8 mouse cellular contexts compared by ENCODE assay signal in the genomic region with DNA sequence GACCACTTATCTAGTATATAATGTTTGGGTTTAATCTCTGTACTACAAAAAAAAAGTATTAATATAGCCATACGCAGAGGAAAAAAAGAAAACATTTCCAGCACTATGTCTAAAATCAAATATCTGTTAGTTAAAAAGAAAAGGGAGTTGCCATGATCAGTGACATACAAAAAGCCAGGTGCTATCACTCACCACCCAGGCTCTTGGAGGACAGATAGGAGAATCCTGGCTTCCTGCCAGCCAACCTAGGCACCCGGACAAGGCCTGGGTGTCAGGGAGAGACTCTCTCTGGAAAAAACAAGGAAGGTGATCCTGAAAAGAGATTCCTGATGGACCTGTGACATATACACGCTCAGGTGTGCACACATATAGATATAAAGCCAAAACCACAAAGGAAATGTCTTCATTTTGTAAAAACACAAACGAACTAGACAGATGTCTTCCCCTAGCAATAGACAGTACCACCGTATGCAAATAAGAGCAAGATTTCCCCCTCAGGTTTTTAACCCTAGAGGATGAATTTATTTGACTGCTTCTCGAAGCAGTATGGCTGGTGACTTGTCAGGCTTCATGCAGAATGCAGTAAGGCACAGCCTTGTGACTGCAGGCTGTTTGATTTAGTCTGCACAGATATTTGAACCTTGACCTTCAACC. TPM values are rescaled to one million over a fixed set of nuclear protein-coding genes. Genes with fewer than 3 reads are reported as not detected.
A peak's percentile ranks its signal among the peaks of the same experiment; 100 is the strongest.
DNase-seq lines count a peak whose midpoint lies in the region; ATAC-seq and TF ChIP-seq lines count a peak whose summit lies in the region.

No protein-coding gene starts in this region.

- no peak overlapping the region for H3K4me3 ChIP-seq in kidney, postnatal 0 days (replicated peaks; ENCODE audit: low read depth, low read length)
- H3K4me3 ChIP-seq in embryonic facial prominence, embryonic 10.5 days = peak overlapping the region; percentile 38
- H3K4me3 ChIP-seq in intestine, embryonic 14.5 days (ENCODE audit: low read depth, low read length) = no peak overlapping the region
- peak overlapping the region; percentile 45 for H3K4me3 ChIP-seq in midbrain, embryonic 16.5 days (ENCODE audit: low read depth, low read length)

- DNase-seq in kidney, postnatal 0 days (ENCODE audit: low spot score) = no peak
- no peak for DNase-seq in kidney, postnatal 14 days
- no peak for DNase-seq in embryonic facial prominence, embryonic 10.5 days (ENCODE audit: low spot score)
- no peak for DNase-seq in intestine, embryonic 14.5 days (ENCODE audit: low spot score)
- DNase-seq in frontal cortex, postnatal 14 days (ENCODE audit: low spot score in 2 of 2) = no peak
- no peak for DNase-seq in adrenal gland, adult 2 months

- no peak overlapping the region for H3K9ac ChIP-seq in kidney, postnatal 0 days (ENCODE audit: low read depth, low read length)
- no peak overlapping the region for H3K9ac ChIP-seq in intestine, embryonic 14.5 days (ENCODE audit: low read length)
- H3K9ac ChIP-seq in midbrain, embryonic 16.5 days (ENCODE audit: low read depth, low read length) = no peak overlapping the region; the same call in 1 of the 2 replicates

- peak overlapping the region; percentile 55 for H3K4me2 ChIP-seq in kidney, postnatal 0 days (ENCODE audit: low read length)
- H3K4me2 ChIP-seq in intestine, embryonic 14.5 days (ENCODE audit: low read length) = peak overlapping the region; percentile 48
- H3K4me2 ChIP-seq in midbrain, embryonic 16.5 days (ENCODE audit: low read length) = peak overlapping the region; percentile 61

- H3K27ac ChIP-seq in kidney, postnatal 0 days = no peak overlapping the region
- H3K27ac ChIP-seq in embryonic facial prominence, embryonic 10.5 days (replicated peaks) = peak overlapping the region; percentile 72
- no peak overlapping the region for H3K27ac ChIP-seq in intestine, embryonic 14.5 days (ENCODE audit: low read depth)
- peak overlapping the region; percentile 91 for H3K27ac ChIP-seq in midbrain, embryonic 16.5 days (ENCODE audit: low read length)

- peaks cover 11% of the 10 kb centered on the region for H3K4me1 ChIP-seq in kidney, postnatal 0 days (replicated peaks; ENCODE audit: insufficient read depth, low read length)
- peaks cover 18% of the 10 kb centered on the region for H3K4me1 ChIP-seq in embryonic facial prominence, embryonic 10.5 days
- peaks cover 9% of the 10 kb centered on the region; the same call in 1 of the 2 replicates for H3K4me1 ChIP-seq in intestine, embryonic 14.5 days (replicated peaks; ENCODE audit: control insufficient read depth, insufficient read depth, low read length)
- H3K4me1 ChIP-seq in midbrain, embryonic 16.5 days (ENCODE audit: control insufficient read depth, insufficient read depth, low read length) = peaks cover 17% of the 10 kb centered on the region

- no peaks in the 10 kb centered on the region for H3K27me3 ChIP-seq in kidney, postnatal 0 days (ENCODE audit: insufficient read depth, low read length)
- no peaks in the 10 kb centered on the region for H3K27me3 ChIP-seq in embryonic facial prominence, embryonic 10.5 days (replicated peaks; ENCODE audit: low read depth, poor library complexity, severe bottlenecking)
- H3K27me3 ChIP-seq in intestine, embryonic 14.5 days (replicated peaks; ENCODE audit: control insufficient read depth, insufficient read depth, low read length) = no peaks in the 10 kb centered on the region
- H3K27me3 ChIP-seq in midbrain, embryonic 16.5 days (ENCODE audit: control insufficient read depth, insufficient read depth, low read depth, low read length) = no peaks in the 10 kb centered on the region

- no peaks in the 10 kb centered on the region for H3K36me3 ChIP-seq in kidney, postnatal 0 days (ENCODE audit: insufficient read depth, low read length)
- no peaks in the 10 kb centered on the region for H3K36me3 ChIP-seq in embryonic facial prominence, embryonic 10.5 days (replicated peaks)
- H3K36me3 ChIP-seq in intestine, embryonic 14.5 days (ENCODE audit: control insufficient read depth, insufficient read depth, low read length) = no peaks in the 10 kb centered on the region
- no peaks in the 10 kb centered on the region for H3K36me3 ChIP-seq in midbrain, embryonic 16.5 days (ENCODE audit: control insufficient read depth, insufficient read depth, low read length)

- TF ChIP-seq CTCF in kidney, postnatal 0 days (IDR thresholded peaks at IDR 0.05; ENCODE audit: low read depth) = no peak

- H3K9me3 ChIP-seq in kidney, postnatal 0 days (replicated peaks; ENCODE audit: low read length) = no peaks in the 10 kb centered on the region
- no peaks in the 10 kb centered on the region for H3K9me3 ChIP-seq in embryonic facial prominence, embryonic 10.5 days
- 0 out of 2 replicates have a peak, but pooled peaks cover 4% of the 10 kb centered on the region for H3K9me3 ChIP-seq in intestine, embryonic 14.5 days (ENCODE audit: control insufficient read depth, low read length)
- H3K9me3 ChIP-seq in midbrain, embryonic 16.5 days (replicated peaks; ENCODE audit: control insufficient read depth, low read length, poor library complexity, severe bottlenecking) = no peaks in the 10 kb centered on the region

- 48% methylated on average over 6 of the region's 6 CpGs for WGBS in kidney, postnatal 0 days
- 66% methylated on average over 6 of the region's 6 CpGs for WGBS in embryonic facial prominence, embryonic 10.5 days
- 37% methylated on average over 6 of the region's 6 CpGs for WGBS in intestine, embryonic 14.5 days
- 60% methylated on average over 6 of the region's 6 CpGs for WGBS in midbrain, embryonic 16.5 days

- ATAC-seq in kidney, postnatal 0 days (replicated peaks; ENCODE audit: low FRiP score, low read depth) = no peak; the same call in 1 of the 2 replicates
- ATAC-seq in intestine, embryonic 14.5 days (replicated peaks; ENCODE audit: low FRiP score, low TSS enrichment, low read depth) = no peak; the same call in 1 of the 2 replicates
- ATAC-seq in midbrain, embryonic 16.5 days = peak; percentile 71
- no peak for ATAC-seq in granulocyte monocyte progenitor cell, adult 5-6 weeks (replicated peaks; ENCODE audit: poor library complexity, severe bottlenecking)

RNA-seq across cellular contexts. Expression of gene Ankrd55, which starts 0.6 kb away (rescaled TPM):
- polyA plus RNA-seq in kidney, postnatal 0 days (2015; fragmentation: Nextera tagmentation; extraction: Ambion mirVana) = 0.30 and 0.36 TPM in 2 replicates
- polyA plus RNA-seq in embryonic facial prominence, embryonic 10.5 days (2016; fragmentation: Nextera tagmentation; extraction: Ambion mirVana) = 0.33 and 0.49 TPM in 2 replicates
- 0.39 TPM in 1 of 2 replicates, not detected in the other for polyA plus RNA-seq in intestine, embryonic 14.5 days (2014; fragmentation: Nextera tagmentation; extraction: Ambion mirVana)
- 10.4 and 11.0 TPM in 2 replicates for polyA plus RNA-seq in midbrain, embryonic 16.5 days (2015; fragmentation: Nextera tagmentation; extraction: Ambion mirVana)
- total RNA-seq in granulocyte monocyte progenitor cell, adult 5-6 weeks (2014; fragmentation: Nextera tagmentation) = 0.67 TPM in 1 of 2 replicates, not detected in the other
- total RNA-seq in granulocyte monocyte progenitor cell, adult 5-6 weeks (2017) = not detected in 2 replicates
- 10 to 100 TPM in 1 of 2 experiments, 1 to 10 TPM in 1; 1.5 to 14.0 TPM for total RNA-seq in adrenal gland, adult 2 months (2021)
- 1.9 and 4.2 TPM in 2 replicates for polyA plus RNA-seq in adrenal gland, adult 2 months (2012; rRNA removed)

Comparison
In these comparisons a context has a peak if more than half of its experiments do, and no peak if none do; other contexts are left out.
1. H3K27ac ChIP-seq: peak in embryonic facial prominence, embryonic 10.5 days (single experiment) and midbrain, embryonic 16.5 days (single experiment); none in kidney, postnatal 0 days (single experiment) and intestine, embryonic 14.5 days (single experiment).
2. H3K4me3 ChIP-seq: peak in embryonic facial prominence, embryonic 10.5 days (single experiment) and midbrain, embryonic 16.5 days (single experiment); none in kidney, postnatal 0 days (single experiment) and intestine, embryonic 14.5 days (single experiment).
3. Peak in every context shown above with its lines, with median percentiles within 50 percentile points of each other: H3K4me2 ChIP-seq.